Mouse (Mus musculus) lung, postnatal 0 days (tissue): ENCODE measurements at regions not wholly inside any gene's neighbourhood (a gene's known extent, or its start where the extent isn't known, plus 50 kb on each side); places are given as distances from the start of the nearest gene placed in this dataset.

Experiments used
- CTCF ChIP-seq: IDR thresholded peaks from 2 replicates; pipeline ENCODE4 v1.5.1; 2016; ENCODE audit warnings: antibody characterized with exemption, mild to moderate bottlenecking
- EP300 ChIP-seq: IDR thresholded peaks from 2 replicates; pipeline ENCODE4 v1.6.1; 2016; ENCODE audit warnings: antibody characterized with exemption, mild to moderate bottlenecking, control low read depth

GRCm38 (mm10) chr12:47164736-47165135, 346.0 kb upstream of the Nova1 start:
- TF ChIP-seq CTCF (no peak), EP300 (no peak)
